Mouse (Mus musculus) layer of hippocampus, postnatal 36 days (tissue): Measurements from ENCODE around the gene Tmem104. TPM values are rescaled to one million over a fixed set of nuclear protein-coding genes. Genes with fewer than 3 reads are reported as not detected.

ENCODE experiments used
- DNase-seq, 2 experiments: peaks; one replicate each; pipeline ENCODE4 v3.0.0; 2022
- total RNA-seq, 2 experiments: library from RNA; stranded (reverse); gene quantifications; 2 replicates each; pipeline ENCODE4 v1.2.3; 2021

Gene Tmem104
- total RNA-seq, 2 experiments from 2014 or later, result 16.7 to 19.1 TPM

DNA sequence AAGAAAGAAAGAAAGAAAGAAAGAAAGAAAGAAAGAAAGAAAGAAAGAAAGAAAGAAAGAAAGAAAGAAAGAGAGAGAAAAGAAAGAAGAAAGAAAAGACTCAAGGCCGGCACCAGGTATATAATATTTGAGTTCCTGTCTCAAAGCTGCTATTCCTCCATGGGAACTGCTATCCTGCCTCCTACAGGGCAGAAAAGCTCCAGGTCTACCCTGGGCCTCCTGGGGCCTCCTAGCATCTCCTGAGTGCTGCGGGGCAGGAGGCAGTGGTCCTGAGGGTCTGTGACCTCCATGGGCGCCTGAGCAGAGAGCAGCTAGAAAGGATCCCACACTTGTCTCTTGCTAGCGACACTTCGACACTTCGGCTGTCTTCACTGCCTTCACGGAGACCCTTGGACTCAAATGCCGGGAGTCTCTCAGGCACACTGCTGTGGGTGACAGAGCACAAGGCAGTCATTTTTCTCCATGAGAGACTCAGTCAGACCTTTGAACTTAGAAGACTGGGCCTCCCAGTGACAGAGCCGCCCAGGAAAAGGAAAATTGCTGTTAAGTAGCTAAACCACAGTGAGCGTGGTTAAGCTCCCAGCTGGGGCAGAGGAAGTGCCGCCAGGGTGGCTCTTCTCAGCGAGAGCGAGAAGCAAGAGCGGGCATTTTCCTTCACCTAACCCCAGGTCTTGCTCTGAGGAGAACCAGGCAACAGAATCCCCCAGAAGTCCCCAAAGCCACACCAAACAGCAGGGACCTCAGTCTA is 44.1 kb downstream of the Tmem104 start:
- no peak for DNase-seq

DNA sequence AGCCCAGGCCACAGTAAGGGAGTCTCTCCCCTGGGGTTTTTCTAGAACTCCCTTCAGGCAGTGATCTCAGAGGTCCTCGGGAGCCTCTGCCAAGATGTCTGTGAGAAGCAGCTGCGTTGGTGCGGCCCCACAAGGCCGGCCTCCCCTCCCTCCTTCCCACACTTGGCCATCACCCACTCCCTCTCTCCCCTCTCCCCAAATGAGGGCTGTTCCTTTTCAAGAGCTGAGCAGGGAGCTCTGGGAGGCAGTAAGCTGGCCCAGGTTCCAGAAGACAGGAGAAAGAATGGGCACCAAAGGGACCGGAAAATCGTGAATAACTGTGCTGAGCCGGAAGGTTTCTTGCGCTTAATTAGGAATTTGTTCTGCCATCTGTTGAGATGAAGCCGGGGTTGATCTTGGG is 44.6 kb downstream of the Tmem104 start:
- peak in 1 of 2 experiments; percentile 32 for DNase-seq

DNA sequence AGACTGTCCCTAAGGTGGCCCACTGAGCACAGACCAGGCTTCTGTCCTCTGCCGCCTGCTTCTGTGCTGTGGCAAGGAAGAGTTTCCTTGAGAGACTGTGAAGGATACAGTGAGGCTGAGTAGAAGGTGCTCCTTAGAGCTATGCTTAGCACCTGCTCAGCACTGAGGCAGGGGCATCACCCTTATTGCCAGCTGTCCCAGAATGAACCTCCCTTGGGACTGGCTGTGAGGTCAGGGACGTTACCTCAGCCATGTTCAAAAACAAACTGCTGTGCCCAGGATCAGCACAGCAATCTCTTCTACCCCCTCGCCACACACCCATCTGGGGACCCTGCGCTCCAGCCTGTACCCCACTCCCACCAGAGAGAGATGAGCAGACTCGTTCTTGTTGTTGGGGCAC is 45.6 kb downstream of the Tmem104 start:
- no peak for DNase-seq

DNA sequence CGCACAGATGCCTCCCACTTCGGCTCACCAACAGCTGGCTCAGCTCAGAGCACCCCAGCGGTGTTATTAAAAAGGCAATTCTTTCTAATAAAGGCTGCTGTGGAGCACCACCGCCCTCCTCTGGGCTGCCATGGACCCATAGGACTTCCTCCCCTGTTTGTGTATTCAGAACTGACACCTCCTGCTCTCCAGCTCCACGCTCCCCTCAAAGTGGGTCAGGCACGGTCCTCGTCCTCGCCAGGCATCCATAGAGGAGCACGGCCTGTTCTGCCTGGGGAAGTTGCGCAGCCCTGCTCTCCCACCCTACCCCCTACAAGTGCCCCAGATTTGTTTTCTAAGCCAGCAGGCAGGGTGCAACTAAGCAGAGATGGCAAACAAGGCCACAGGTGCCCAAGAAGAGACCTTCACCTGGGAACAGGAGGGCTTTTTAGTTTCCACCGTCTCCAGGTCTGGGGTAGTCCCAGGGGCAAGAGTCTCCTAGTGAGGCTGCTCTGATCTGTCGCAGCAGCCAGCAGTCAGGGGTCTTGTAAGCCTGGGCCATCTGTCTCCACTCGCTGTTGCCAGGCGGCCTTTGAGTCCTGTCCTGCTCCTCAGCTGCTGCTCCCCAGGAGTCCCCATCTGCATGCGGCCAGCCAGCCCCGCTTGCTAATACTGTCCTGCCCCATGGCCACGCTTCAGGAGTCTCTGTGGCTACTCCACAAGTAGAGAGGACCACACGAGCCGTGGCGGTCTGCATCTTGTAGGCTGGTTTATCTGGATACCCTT is 46.4 kb downstream of the Tmem104 start:
- peak; percentile 51 to 63 for DNase-seq

DNA sequence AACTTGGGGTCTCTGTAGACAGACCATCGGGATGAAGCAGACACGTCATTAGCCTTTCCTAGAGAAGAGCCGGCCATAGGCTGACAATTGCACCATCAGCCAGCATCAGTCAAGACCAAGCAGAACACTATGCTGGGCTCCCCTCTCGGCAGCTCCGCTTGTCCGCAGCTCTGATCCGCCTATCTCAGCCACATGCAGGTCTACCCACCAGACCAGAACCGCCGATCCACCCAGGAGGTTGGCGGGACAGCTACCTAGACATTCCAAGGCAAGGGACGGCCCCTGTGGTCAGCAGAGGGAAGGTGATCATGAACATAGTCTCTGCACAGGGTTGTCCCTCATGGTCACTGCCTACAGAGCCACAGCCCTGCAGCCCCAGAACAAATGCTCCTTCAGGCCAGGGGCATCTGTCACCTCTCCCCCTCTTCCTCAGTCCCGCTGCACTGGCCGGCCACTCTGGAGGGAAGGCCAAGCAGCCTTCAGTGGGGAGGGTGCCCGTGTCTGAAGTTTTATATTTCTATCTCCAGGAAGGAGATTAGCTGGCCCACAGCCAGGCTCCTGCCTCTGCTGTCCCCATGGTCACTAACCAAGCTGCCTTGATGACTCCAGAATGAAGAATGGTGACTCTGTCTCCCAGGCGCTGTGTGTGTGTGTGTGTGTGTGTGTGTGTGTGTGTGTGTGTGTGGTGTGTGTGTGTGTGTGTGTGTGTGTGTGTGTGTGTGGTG is 47.2 kb downstream of the Tmem104 start:
- DNase-seq, result no peak

DNA sequence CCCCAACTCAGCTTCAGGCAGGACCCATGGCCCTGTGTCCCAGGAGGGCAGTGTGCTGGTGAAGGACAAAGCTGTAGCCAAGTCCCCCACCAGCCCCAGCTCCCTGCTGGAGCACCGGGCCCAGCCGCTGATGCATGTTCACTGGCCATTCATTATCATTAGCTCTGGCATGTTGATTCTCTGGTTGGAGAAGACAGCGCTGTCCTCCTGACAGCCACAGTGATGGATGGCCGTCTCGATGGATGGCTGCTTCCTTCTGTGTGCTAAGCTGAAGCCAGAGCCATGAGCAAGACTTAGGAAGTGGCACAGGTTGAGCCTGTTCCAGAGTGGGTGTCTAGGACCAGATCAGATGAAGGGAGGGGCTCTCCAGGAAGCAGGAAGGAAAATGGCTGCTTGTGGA is 49.3 kb downstream of the Tmem104 start:
- DNase-seq, result no peak

DNA sequence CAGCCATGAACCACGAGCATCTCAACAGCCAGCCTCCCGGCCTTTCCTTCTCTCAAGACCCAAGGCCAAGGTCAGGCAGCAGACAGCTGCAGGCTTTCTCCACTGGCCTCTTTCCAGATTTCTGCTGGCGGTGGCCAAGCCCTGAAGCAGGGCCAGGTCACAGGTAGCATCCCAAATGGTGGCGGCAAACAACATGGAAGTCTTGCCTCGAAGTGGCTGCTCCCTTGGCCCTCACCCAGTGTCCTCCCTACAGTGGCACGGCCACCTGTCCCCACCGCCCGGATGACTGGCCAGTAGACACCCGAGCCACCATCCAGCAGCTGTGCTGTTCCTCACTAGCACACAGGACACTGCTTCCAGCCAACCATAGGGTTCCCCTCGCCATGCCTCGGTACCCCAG is 54.1 kb downstream of the Tmem104 start:
- DNase-seq, result no peak

DNA sequence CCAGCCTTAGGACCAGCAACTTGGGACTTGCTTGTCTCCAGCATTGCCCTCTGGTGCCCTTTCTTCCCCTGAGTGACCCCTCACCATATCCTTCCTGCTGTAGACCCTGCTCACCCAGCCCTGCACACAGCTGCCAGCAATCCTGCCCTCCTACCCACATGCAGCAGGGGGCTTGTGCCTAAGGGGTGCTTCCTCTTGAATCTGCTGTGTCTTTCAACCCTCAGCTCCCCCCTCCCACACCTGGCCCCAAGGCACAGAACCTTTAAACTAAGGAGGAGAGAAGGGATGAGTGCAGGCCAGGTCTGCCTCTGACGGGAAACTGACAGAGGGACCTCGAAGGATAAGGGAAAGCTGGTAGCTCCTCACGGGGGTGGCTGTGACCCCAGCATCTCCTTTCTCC is 55.5 kb downstream of the Tmem104 start:
- no peak for DNase-seq

DNA sequence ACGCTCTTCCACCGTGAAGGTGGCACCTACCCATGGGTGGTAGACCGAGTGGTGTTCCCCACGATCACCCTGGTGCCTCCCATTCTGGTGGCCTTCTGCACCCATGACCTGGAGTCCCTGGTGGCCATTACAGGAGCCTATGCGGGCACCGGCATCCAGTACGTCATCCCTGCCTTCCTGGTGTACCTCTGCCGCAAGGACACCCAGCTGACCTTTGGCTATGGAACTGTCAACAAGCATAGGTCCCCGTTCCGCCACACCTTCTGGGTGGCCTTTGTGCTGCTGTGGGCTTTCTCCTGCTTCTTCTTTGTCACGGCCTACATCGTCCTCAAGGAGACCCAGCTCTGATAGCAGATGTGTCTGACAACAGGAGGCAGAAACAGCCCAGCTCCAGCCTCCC is 56.5 kb downstream of the Tmem104 start:
- no peak for DNase-seq

DNA sequence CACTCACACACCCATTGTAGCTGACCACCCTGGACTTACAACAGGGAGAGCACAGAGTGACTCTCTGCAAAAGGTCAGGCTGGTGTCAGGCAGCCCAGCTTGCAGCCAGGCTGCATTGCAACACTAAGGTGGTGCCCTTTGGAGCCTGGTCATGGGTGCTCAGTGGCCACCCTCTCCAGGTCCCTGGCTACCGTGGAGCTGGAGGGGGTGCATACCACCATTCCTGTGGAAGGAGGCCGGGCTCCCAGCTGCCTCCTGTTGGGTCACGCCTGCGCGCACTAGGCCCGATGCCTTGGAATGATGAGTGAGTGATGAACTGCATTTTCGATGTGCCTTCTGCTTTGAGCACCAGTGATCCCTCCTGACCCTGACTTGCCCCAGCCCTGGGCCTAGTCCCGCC is 57.6 kb downstream of the Tmem104 start:
- DNase-seq, result no peak

DNA sequence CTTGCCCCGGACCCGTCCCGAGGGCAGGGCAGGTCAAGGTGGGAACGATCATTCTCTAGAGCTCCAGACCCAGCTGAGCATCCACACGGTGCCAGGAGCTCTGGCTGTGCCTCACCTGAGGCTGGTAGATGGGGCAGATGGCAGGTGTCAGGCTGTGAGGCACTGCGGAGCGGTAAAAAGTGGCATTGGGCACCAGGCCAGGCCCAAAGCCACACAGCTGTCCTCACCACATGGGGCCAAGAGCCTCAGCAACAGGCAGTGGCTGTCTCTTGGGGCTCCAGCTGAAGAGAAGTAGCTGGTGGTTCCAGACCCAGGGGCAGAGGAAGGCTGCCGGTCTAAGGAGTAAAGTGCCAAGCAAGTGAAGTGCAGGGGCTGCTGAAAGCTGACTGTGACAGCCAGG is 59.1 kb downstream of the Tmem104 start:
- no peak for DNase-seq

DNA sequence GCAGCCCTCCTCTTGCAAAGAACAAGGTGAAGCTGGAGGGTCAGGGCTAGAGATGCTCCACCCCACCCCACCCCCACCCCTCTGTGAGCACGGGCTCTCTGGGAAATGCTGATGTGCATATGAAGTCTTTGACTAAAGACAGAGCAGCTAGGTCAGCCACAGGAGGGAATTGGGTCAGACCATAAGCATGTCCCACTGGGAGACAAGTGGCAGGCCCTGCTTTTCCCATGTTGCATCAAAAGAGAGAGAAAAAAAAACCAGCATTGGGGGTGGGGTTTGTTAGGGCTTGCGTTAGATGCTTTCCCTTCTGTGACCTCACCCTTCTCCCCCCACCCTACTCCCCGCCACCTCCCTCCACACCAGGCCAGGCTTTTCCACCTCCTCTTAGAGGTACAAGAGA is 60.0 kb downstream of the Tmem104 start:
- DNase-seq, result no peak

DNA sequence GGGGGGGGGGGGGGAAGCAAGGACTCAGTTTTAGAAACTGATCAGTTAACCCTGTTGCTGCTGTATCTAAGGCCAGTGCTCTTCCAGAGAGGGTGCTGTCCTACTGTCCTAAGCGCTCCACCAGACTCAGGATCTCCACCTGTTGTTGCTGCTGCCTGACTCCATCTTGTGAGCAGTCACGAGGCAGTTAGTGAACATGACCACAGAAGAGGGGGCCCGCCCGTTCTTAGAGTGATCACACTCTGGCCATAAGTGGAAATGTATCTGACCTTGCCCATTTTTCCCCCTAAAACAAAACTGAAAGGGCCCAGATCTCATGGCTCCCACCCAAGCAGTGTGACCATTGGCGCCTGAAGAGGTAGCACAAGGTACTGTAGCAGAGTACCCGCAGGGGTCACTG is 60.7 kb downstream of the Tmem104 start:
- no peak for DNase-seq

DNA sequence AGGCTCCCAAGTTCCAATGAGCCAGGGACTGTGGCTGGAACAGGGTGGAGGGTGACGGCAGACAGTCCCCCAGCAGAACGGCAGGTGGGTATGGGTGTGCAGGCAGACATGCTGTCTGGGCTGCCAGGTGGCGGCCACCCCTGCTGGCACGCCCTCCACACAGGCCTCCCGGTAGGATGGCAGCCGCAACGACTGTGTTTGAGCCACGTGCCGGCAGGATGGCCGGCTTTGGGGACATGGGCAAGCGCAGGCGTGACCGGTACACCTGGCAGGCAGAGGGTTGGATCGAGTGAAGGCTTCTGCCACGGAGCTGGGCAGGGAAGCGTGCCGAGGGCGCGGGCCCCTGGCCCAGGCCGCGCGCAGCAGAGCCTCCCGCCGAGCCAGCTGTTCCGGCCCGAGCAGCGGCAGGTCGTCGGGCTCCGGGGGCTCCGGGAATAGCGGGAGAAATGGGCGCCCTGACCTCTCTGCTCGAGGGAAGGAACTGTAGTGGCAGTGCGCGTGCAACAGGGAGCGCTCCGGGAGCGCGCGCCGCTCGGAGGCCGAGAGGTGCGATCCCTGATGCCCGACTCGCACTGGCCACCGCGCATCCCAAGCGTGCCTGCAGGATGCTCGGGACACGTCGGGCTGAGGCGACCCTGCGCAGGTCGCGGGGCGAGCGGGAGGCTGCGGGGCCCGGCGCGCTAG is 62.6 kb downstream of the Tmem104 start:
- DNase-seq, result no peak

DNA sequence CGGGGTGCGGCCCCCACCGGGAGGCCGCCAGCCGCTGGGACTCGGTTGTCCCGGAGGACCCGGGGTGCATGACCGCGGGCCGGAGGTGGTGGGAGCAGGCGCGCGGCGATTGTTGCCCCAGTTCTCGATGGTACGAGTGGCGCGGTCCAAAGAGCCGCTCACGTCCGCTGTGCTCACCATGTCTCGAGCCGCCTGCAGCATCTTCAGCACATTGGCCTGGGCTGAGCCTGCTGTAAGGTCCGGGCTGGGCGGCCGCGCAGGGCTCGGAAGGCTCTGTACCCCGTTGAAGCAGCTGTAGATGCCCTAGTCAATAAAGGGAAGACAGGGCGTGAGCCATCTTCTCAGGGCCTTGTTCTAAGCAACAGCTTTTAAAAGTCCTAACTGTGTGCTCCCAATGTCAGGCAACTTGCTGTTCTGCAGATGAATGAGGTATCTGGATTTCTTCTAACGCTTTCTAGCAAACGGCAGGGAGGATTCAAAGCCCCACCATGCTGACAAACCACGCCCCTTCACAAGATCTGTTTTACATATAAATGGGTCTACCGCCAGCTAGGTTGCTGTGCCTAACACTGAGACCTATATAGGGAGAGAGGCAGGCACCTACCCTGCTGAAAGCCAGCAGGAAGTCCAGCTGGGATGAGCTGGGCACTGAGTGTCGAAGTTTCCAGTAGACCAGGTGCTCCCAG is 63.3 kb downstream of the Tmem104 start:
- DNase-seq, result no peak

DNA sequence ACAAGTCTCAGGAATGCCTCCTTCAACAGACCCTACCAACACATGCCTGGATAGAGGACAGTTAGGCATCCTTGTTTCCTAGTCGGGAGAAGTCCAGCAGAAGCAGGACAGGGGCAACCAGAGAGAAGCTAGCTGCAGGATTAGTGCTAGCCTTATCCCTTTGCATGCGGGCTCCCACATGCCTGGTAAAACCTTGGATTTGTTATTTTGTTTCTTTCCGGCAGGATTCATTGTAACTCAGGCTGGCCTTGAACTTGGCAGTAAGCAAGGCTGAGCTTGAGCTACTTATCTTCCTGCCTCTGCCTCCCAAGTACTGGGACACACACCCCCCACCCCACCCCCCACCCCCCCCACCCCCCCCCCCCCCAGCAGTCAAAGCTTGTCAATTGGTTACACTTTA is 64.0 kb downstream of the Tmem104 start:
- no peak for DNase-seq

DNA sequence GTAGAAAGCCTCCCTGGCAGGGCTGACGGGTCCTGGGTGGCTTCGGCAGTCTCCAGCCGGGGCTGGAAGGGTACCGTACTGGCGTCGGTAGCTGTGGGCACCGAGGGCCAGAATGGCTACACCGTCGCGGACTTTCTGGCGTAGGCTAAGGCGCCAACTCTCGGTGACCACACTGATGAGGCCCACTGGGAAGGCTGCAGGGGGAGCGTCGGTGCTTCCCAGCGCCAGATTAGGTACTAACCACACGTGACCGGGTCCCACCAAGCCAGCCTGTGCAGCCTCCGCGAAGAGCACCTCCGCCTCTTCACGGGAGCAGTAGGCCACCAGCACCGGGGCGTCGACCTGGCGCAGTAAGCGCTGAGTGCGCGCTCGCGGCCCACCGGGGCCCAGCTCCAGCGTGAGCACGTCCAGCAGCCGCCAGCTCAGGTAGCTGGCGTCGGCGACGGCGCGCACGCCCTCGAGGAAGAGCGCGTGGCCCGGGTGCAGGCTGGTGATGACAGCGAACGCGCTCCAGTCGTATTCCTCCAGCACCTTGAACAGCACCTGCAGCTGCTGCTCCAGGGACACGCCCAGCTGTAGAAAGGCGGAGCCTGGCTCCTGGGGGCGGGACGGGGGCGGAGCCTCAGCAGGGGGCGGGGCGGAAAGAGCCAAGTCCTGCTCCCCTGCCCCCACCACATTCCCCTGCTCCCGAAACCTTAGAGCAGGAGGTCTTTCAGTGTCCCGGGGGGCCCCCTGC is 70.7 kb downstream of the Tmem104 start:
- DNase-seq, result no peak

DNA sequence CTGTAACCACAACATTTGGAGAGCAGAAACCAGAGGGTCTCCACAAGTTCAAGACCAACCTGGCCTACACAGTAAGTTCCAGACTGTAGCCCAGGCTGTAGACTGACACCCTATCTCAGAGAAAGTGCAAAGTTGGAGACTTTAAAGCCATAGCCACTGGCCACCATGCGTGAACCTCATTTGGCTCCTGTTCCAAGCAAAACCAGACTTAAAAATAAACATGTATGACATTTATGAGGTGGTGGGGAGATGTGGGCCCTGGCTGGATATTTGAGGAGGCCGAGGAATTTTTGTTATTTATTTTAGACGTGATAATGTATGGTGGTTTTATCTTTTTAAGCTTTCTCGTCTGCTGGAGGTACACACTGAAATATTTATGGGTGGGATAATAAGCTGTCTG is 71.8 kb downstream of the Tmem104 start:
- DNase-seq, result no peak

DNA sequence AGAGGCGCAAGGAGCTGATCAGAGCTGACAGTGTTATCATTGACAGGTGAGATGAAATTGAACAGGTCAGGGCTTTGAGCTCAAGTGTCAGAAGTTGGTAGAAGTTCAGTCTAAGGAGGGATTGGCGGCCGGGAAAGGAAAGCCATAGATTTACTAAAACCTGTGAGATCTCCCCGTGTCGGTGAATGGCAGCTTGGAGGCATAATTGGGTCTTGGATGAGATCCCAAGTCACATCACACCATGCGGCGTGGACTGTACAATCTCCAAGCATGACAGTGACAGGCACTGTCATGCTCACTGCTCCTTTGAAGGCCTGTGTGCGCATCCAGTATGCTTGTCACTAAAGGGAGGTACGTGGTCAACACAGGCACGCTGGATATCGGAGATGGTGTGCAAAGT is 75.7 kb downstream of the Tmem104 start:
- no peak for DNase-seq

DNA sequence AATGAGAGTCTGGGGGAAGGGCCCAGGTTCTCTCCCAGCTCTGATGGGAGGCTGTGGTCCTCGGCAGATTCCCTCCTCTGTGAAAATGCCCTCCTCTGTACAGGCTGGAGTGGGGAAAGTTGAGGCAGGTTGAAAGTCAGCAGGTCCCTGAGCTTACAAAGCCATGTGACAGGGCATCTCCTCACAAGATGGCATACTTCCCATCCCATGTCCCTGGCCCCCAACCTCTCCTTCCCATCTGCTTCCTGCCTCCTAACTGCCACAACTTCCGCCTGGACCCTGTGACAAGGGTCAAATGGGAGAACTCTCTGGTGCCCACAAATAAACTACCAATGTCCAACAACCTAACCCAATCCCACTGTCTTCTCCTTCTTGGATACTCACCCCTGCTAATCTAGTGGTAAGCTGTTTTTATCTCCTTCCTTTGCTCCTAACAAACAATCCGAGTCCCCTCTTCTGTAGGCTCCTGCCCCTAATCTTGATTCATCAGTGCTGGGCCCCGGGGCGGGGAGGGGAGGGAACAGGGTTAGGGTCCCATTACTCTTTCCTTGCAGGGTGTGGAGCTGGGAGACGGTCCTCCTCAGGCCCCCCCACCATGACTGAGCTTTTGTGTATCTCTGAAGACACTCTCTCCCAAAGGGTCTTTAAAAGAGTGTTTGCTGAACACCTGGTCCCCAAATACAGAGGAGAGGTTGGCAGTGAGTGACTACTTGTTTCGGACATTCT is 77.0 kb downstream of the Tmem104 start:
- no peak for DNase-seq
